Mouse (Mus musculus) liver, adult 2 months (tissue): ENCODE results near the gene Nsa2.

Source experiments
- CTCF ChIP-seq: fragments of 200-500 bp; IDR thresholded peaks from 2 replicates; pipeline ENCODE4 v1.5.1; 2011; ENCODE audit warnings: low read depth, low read length, control low read depth
- POLR2A ChIP-seq: fragments of 200-500 bp; IDR thresholded peaks from 2 replicates; pipeline ENCODE4 v1.6.1; 2011; ENCODE audit warnings: low read length, control low read depth; ENCODE audit not compliant: insufficient read depth; ENCODE audit errors: extremely low read depth

- TF ChIP-seq CTCF (no peak), POLR2A (no peak)
These were observed 16.4 kb downstream of the Nsa2 start for GRCm38 (mm10) chr13:97121341-97121740.
